Mouse (Mus musculus) heart, embryonic 11.5 days (tissue): ENCODE measurements around the gene Zic1. TPM values are rescaled to one million over a fixed set of nuclear protein-coding genes. Genes with fewer than 3 reads are reported as not detected.

Source experiments
- ATAC-seq: fragments of 200-750 bp; cut with Nextera tagmentation; replicated peaks from 2 replicates; pipeline ENCODE4 v1.8.0; 2017; ENCODE audit warnings: moderate library complexity; ENCODE audit not compliant: insufficient number of reproducible peaks, low FRiP score, low TSS enrichment
- H3K27ac ChIP-seq: fragments of 300-500 bp; sonication (generic); 2 replicates; pipeline ENCODE4 v1.5.1; 2014; ENCODE audit warnings: mild to moderate bottlenecking, low read depth, low read length
- H3K27me3 ChIP-seq: fragments of 300-500 bp; sonication (generic); 2 replicates; pipeline ENCODE4 v1.6.1; 2014; ENCODE audit warnings: mild to moderate bottlenecking, low read length, mixed read lengths; ENCODE audit not compliant: control insufficient read depth, insufficient read depth
- H3K36me3 ChIP-seq: fragments of 300-500 bp; sonication (generic); 2 replicates; pipeline ENCODE4 v1.6.1; 2014; ENCODE audit warnings: mild to moderate bottlenecking, low read length, moderate library complexity, mixed read lengths; ENCODE audit not compliant: control insufficient read depth, insufficient read depth
- H3K4me1 ChIP-seq: fragments of 300-500 bp; sonication (generic); 2 replicates; pipeline ENCODE4 v1.6.1; 2014; ENCODE audit warnings: low read length; ENCODE audit not compliant: control insufficient read depth, insufficient read depth
- H3K4me2 ChIP-seq: fragments of 300-500 bp; sonication (generic); 2 replicates; pipeline ENCODE4 v1.6.1; 2014; ENCODE audit warnings: mild to moderate bottlenecking, moderate library complexity
- H3K4me3 ChIP-seq: fragments of 300-500 bp; sonication (generic); 2 replicates; pipeline ENCODE4 v1.5.1; 2014; ENCODE audit warnings: low read depth, low read length
- H3K9ac ChIP-seq: fragments of 300-500 bp; sonication (generic); 2 replicates; pipeline ENCODE4 v1.6.1; 2014; ENCODE audit warnings: mild to moderate bottlenecking, low read depth, low read length, moderate library complexity
- H3K9me3 ChIP-seq: fragments of 300-500 bp; sonication (generic); replicated peaks from 2 replicates; pipeline ENCODE4 v1.6.1; 2016; ENCODE audit warnings: low read length; ENCODE audit not compliant: control insufficient read depth
- WGBS: fragments of 180-500 bp; shearing (Covaris S2); extraction: QIAGEN DNeasy Blood & Tissue Kit; methylation state at CpG from one replicate; pipeline ENCODE4 v1.1.7; 2014; ENCODE audit not compliant: insufficient replicate concordance; 5-methylcytosine and 5-hydroxymethylcytosine counted together
- polyA plus RNA-seq: library from polyadenylated mRNA; unstranded; fragments of >200 nt; fragmentation: Nextera tagmentation; extraction: Ambion mirVana; gene quantifications from 2 replicates; pipeline ENCODE4 v1.2.1, GENCODE M21; 2014

Gene Zic1
- polyA plus RNA-seq, 1 experiment from 2014 or later: 0.07 TPM

- H3K4me2 ChIP-seq: no peak overlapping the region
- H3K27me3 ChIP-seq: peaks cover 88% of the 10 kb centered on the region
- no peak overlapping the region for H3K27ac ChIP-seq
- H3K4me1 ChIP-seq: no peaks in the 10 kb centered on the region
- no peak overlapping the region for H3K9ac ChIP-seq
- no peaks in the 10 kb centered on the region for H3K36me3 ChIP-seq
- no peak overlapping the region for H3K4me3 ChIP-seq
- WGBS: 9% methylated on average over 8 of the region's 8 CpGs
- ATAC-seq: no peak
- no peaks in the 10 kb centered on the region for H3K9me3 ChIP-seq
These were observed 35.0 kb upstream of the Zic1 start for GRCm38 (mm10) chr9:91400482-91401093.

GRCm38 (mm10) chr9:91399976-91400375 lies 34.4 kb upstream of the Zic1 start:
- Histone ChIP-seq H3K4me2 (no peak overlapping the region), H3K9ac (no peak overlapping the region), H3K36me3 (no peaks in the 10 kb centered on the region), H3K27ac (no peak overlapping the region), H3K4me1 (no peaks in the 10 kb centered on the region), H3K9me3 (no peaks in the 10 kb centered on the region), H3K27me3 (peaks cover 88% of the 10 kb centered on the region), H3K4me3 (no peak overlapping the region)
- no peak for ATAC-seq
- WGBS: 20% methylated on average over 7 of the region's 7 CpGs

GRCm38 (mm10) chr9:91395066-91395772 lies 29.6 kb upstream of the Zic1 start:
- H3K4me3 ChIP-seq: no peak overlapping the region

GRCm38 (mm10) chr9:91394211-91394646 lies 28.6 kb upstream of the Zic1 start:
- Histone ChIP-seq H3K9me3 (no peaks in the 10 kb centered on the region), H3K9ac (no peak overlapping the region), H3K36me3 (no peaks in the 10 kb centered on the region), H3K27ac (no peak overlapping the region), H3K4me1 (no peaks in the 10 kb centered on the region), H3K4me2 (no peak overlapping the region), H3K27me3 (peaks cover 84% of the 10 kb centered on the region), H3K4me3 (no peak overlapping the region)
- no peak for ATAC-seq
- 3% methylated on average over 14 of the region's 14 CpGs for WGBS

More at GRCm38 (mm10) chr9:91395066-91395772, 29.6 kb upstream of the Zic1 start:
- 7% methylated on average over 14 of the region's 14 CpGs for WGBS
- Histone ChIP-seq H3K36me3 (no peaks in the 10 kb centered on the region), H3K27ac (no peak overlapping the region), H3K4me1 (no peaks in the 10 kb centered on the region), H3K9ac (no peak overlapping the region), H3K4me2 (no peak overlapping the region), H3K27me3 (peaks cover 83% of the 10 kb centered on the region), H3K9me3 (no peaks in the 10 kb centered on the region)
- ATAC-seq: no peak

- Histone ChIP-seq H3K36me3 (no peaks in the 10 kb centered on the region), H3K27ac (no peak overlapping the region), H3K27me3 (peaks cover 86% of the 10 kb centered on the region), H3K4me1 (no peaks in the 10 kb centered on the region), H3K4me3 (no peak overlapping the region), H3K9me3 (no peaks in the 10 kb centered on the region), H3K9ac (no peak overlapping the region), H3K4me2 (no peak overlapping the region)
- no peak for ATAC-seq
- WGBS: 8% methylated on average over 7 of the region's 8 CpGs
These were observed 27.9 kb upstream of the Zic1 start for GRCm38 (mm10) chr9:91393376-91394068.

GRCm38 (mm10) chr9:91388173-91388572 lies 22.6 kb upstream of the Zic1 start:
- Histone ChIP-seq H3K9me3 (no peaks in the 10 kb centered on the region), H3K9ac (no peak overlapping the region), H3K4me3 (no peak overlapping the region), H3K36me3 (no peaks in the 10 kb centered on the region), H3K4me2 (no peak overlapping the region), H3K27me3 (peaks cover 90% of the 10 kb centered on the region), H3K4me1 (0 out of 2 replicates have a peak, but pooled peaks cover 2% of the 10 kb centered on the region), H3K27ac (no peak overlapping the region)
- ATAC-seq: no peak
- WGBS: 3% methylated on average over 4 of the region's 4 CpGs

GRCm38 (mm10) chr9:91387740-91388080 lies 22.1 kb upstream of the Zic1 start:
- 0 out of 2 replicates have a peak, but pooled peaks cover 2% of the 10 kb centered on the region for H3K4me1 ChIP-seq
- H3K4me3 ChIP-seq: no peak overlapping the region
- H3K9me3 ChIP-seq: no peaks in the 10 kb centered on the region
- H3K4me2 ChIP-seq: no peak overlapping the region
- H3K9ac ChIP-seq: no peak overlapping the region
- no peak for ATAC-seq
- H3K27me3 ChIP-seq: peaks cover 93% of the 10 kb centered on the region
- H3K36me3 ChIP-seq: no peaks in the 10 kb centered on the region
- WGBS: under 1% methylated on average over 5 of the region's 5 CpGs
- no peak overlapping the region for H3K27ac ChIP-seq

- no peak for ATAC-seq
- H3K36me3 ChIP-seq: no peaks in the 10 kb centered on the region
- no peak overlapping the region for H3K27ac ChIP-seq
- H3K9ac ChIP-seq: no peak overlapping the region
- H3K27me3 ChIP-seq: peaks cover 94% of the 10 kb centered on the region
- under 1% methylated on average over 31 of the region's 31 CpGs for WGBS
- H3K4me1 ChIP-seq: 0 out of 2 replicates have a peak, but pooled peaks cover 2% of the 10 kb centered on the region
- no peaks in the 10 kb centered on the region for H3K9me3 ChIP-seq
- H3K4me2 ChIP-seq: no peak overlapping the region
- H3K4me3 ChIP-seq: no peak overlapping the region
These were observed 21.5 kb upstream of the Zic1 start for GRCm38 (mm10) chr9:91386891-91387739.
